Mouse (Mus musculus): ENCODE data around the gene Col2a1. TPM values are rescaled to one million over a fixed set of nuclear protein-coding genes. Genes with fewer than 3 reads are reported as not detected.

Col2a1 gene
- 0.87 and 1.0 TPM in 2 replicates for polyA plus RNA-seq (2012; ENCODE audit: insufficient read depth, insufficient read length, missing spikeins)

- TF ChIP-seq POLR2A (IDR thresholded peaks at IDR 0.05; ENCODE audit: borderline replicate concordance, low read depth, low read length) (no peak), CTCF (IDR thresholded peaks at IDR 0.05; ENCODE audit: low read depth, low read length) (no peak)
- no peak within 1 kb of the TSS for H3K4me3 ChIP-seq (ENCODE audit: insufficient read depth, low read length)
- H3K4me1 ChIP-seq (ENCODE audit: control insufficient read depth, insufficient read depth, low read length) = no peaks in the 10 kb centered on the region
- H3K27ac ChIP-seq (ENCODE audit: insufficient read depth, low read depth, low read length) = no peak within 1 kb of the TSS
These were observed at the start of gene Col2a1 for GRCm38 (mm10) chr15:98003822-98004739. Gene Col2a1, minus strand, starts transcription at chr15:98004695.

- TF ChIP-seq CTCF (IDR thresholded peaks at IDR 0.05; ENCODE audit: low read depth, low read length) (no peak), POLR2A (IDR thresholded peaks at IDR 0.05; ENCODE audit: borderline replicate concordance, low read depth, low read length) (no peak)
- Histone ChIP-seq H3K27ac (ENCODE audit: insufficient read depth, low read depth, low read length) (no peak overlapping the region), H3K4me1 (ENCODE audit: control insufficient read depth, insufficient read depth, low read length) (no peaks in the 10 kb centered on the region), H3K4me3 (ENCODE audit: insufficient read depth, low read length) (no peak overlapping the region)
These were observed 47.2 kb upstream of the Col2a1 start for GRCm38 (mm10) chr15:98051685-98052084.

- no peaks in the 10 kb centered on the region for H3K4me1 ChIP-seq (ENCODE audit: control insufficient read depth, insufficient read depth, low read length)
- H3K4me3 ChIP-seq (ENCODE audit: insufficient read depth, low read length) = no peak overlapping the region
- no peak overlapping the region for H3K27ac ChIP-seq (ENCODE audit: insufficient read depth, low read depth, low read length)
- TF ChIP-seq POLR2A (IDR thresholded peaks at IDR 0.05; ENCODE audit: borderline replicate concordance, low read depth, low read length) (no peak), CTCF (IDR thresholded peaks at IDR 0.05; ENCODE audit: low read depth, low read length) (no peak)
These were observed 44.6 kb upstream of the Col2a1 start for GRCm38 (mm10) chr15:98048918-98049700.

GRCm38 (mm10) chr15:98044387-98044786, 39.9 kb upstream of the Col2a1 start:
- Histone ChIP-seq H3K27ac (ENCODE audit: insufficient read depth, low read depth, low read length) (no peak overlapping the region), H3K4me1 (ENCODE audit: control insufficient read depth, insufficient read depth, low read length) (no peaks in the 10 kb centered on the region), H3K4me3 (ENCODE audit: insufficient read depth, low read length) (no peak overlapping the region)
- TF ChIP-seq POLR2A (IDR thresholded peaks at IDR 0.05; ENCODE audit: borderline replicate concordance, low read depth, low read length) = no peak

- TF ChIP-seq CTCF (IDR thresholded peaks at IDR 0.05; ENCODE audit: low read depth, low read length) (no peak), POLR2A (IDR thresholded peaks at IDR 0.05; ENCODE audit: borderline replicate concordance, low read depth, low read length) (no peak)
- Histone ChIP-seq H3K27ac (ENCODE audit: insufficient read depth, low read depth, low read length) (no peak overlapping the region), H3K4me3 (ENCODE audit: insufficient read depth, low read length) (no peak overlapping the region), H3K4me1 (ENCODE audit: control insufficient read depth, insufficient read depth, low read length) (no peaks in the 10 kb centered on the region)
These were observed 39.5 kb upstream of the Col2a1 start for GRCm38 (mm10) chr15:98043967-98044366.

GRCm38 (mm10) chr15:98042508-98042907, 38.0 kb upstream of the Col2a1 start:
- Histone ChIP-seq H3K4me3 (ENCODE audit: insufficient read depth, low read length) (no peak overlapping the region), H3K4me1 (ENCODE audit: control insufficient read depth, insufficient read depth, low read length) (no peaks in the 10 kb centered on the region), H3K27ac (ENCODE audit: insufficient read depth, low read depth, low read length) (no peak overlapping the region)
- no peak for TF ChIP-seq POLR2A (IDR thresholded peaks at IDR 0.05; ENCODE audit: borderline replicate concordance, low read depth, low read length)
- no peak for TF ChIP-seq CTCF (IDR thresholded peaks at IDR 0.05; ENCODE audit: low read depth, low read length)

GRCm38 (mm10) chr15:98039682-98040081, 35.2 kb upstream of the Col2a1 start:
- Histone ChIP-seq H3K27ac (ENCODE audit: insufficient read depth, low read depth, low read length) (no peak overlapping the region), H3K4me1 (ENCODE audit: control insufficient read depth, insufficient read depth, low read length) (no peaks in the 10 kb centered on the region), H3K4me3 (ENCODE audit: insufficient read depth, low read length) (no peak overlapping the region)
- TF ChIP-seq POLR2A (IDR thresholded peaks at IDR 0.05; ENCODE audit: borderline replicate concordance, low read depth, low read length) = no peak
- TF ChIP-seq CTCF (IDR thresholded peaks at IDR 0.05; ENCODE audit: low read depth, low read length) = no peak

GRCm38 (mm10) chr15:98036578-98036977, 32.1 kb upstream of the Col2a1 start:
- no peak overlapping the region for H3K4me3 ChIP-seq (ENCODE audit: insufficient read depth, low read length)
- TF ChIP-seq POLR2A (IDR thresholded peaks at IDR 0.05; ENCODE audit: borderline replicate concordance, low read depth, low read length) = no peak
- H3K27ac ChIP-seq (ENCODE audit: insufficient read depth, low read depth, low read length) = no peak overlapping the region
- no peaks in the 10 kb centered on the region for H3K4me1 ChIP-seq (ENCODE audit: control insufficient read depth, insufficient read depth, low read length)

GRCm38 (mm10) chr15:98035076-98035755, 30.7 kb upstream of the Col2a1 start:
- TF ChIP-seq CTCF (IDR thresholded peaks at IDR 0.05; ENCODE audit: low read depth, low read length) (no peak), POLR2A (IDR thresholded peaks at IDR 0.05; ENCODE audit: borderline replicate concordance, low read depth, low read length) (no peak)
- Histone ChIP-seq H3K27ac (ENCODE audit: insufficient read depth, low read depth, low read length) (no peak overlapping the region), H3K4me1 (ENCODE audit: control insufficient read depth, insufficient read depth, low read length) (no peaks in the 10 kb centered on the region), H3K4me3 (ENCODE audit: insufficient read depth, low read length) (no peak overlapping the region)

Data from bone marrow macrophage, adult 2 months (primary cell).